Comparison of ENCODE assay signal across 8 mouse cellular contexts in genomic region chr8:84823653-84824052, GRCm38 (mm10). TPM values are rescaled to one million over a fixed set of nuclear protein-coding genes. Genes with fewer than 3 reads are reported as not detected.
DNase-seq lines count a peak whose midpoint lies in the region; ATAC-seq lines count a peak whose summit lies in the region.

No protein-coding gene starts in this region.

- no peak overlapping the region for H3K9ac ChIP-seq in forebrain, embryonic 14.5 days (ENCODE audit: low read length)
- no peak overlapping the region for H3K9ac ChIP-seq in intestine, embryonic 14.5 days (ENCODE audit: low read length)
- 0 out of 2 replicates have a peak overlapping the region, but pooled peaks have one; percentile 2 for H3K9ac ChIP-seq in neural tube, embryonic 14.5 days (replicated peaks; ENCODE audit: low read depth, low read length)

- peak; percentile 36 to 63 for DNase-seq in spleen, adult 18-20 months
- no peak for DNase-seq in spleen, adult 12 weeks (ENCODE audit: low spot score)
- DNase-seq in cerebellum, adult 11-12 months: peak; percentile 75
- DNase-seq in forebrain, embryonic 14.5 days (ENCODE audit: low spot score): peak; percentile 89
- peak; percentile 84 for DNase-seq in intestine, embryonic 14.5 days (ENCODE audit: low spot score)
- peak; percentile 50 to 52 for DNase-seq in lung, adult 18-20 months
- no peak for DNase-seq in c-Kit-positive CD71-positive TER-119-positive erythroid progenitor cells, embryonic 14.5 days (ENCODE audit: low spot score)

- no peak overlapping the region for H3K27ac ChIP-seq in forebrain, embryonic 14.5 days (ENCODE audit: low read depth, low read length)
- no peak overlapping the region for H3K27ac ChIP-seq in intestine, embryonic 14.5 days (ENCODE audit: low read depth)
- no peak overlapping the region for H3K27ac ChIP-seq in neural tube, embryonic 14.5 days (ENCODE audit: low read depth, low read length)

- H3K4me1 ChIP-seq in forebrain, embryonic 14.5 days (ENCODE audit: control insufficient read depth, insufficient read depth, low read length): 0 out of 2 replicates have a peak, but pooled peaks cover 3% of the 10 kb centered on the region
- peaks cover 15% of the 10 kb centered on the region for H3K4me1 ChIP-seq in intestine, embryonic 14.5 days (replicated peaks; ENCODE audit: control insufficient read depth, insufficient read depth, low read length)
- H3K4me1 ChIP-seq in neural tube, embryonic 14.5 days (ENCODE audit: control insufficient read depth, insufficient read depth, low read length): no peaks in the 10 kb centered on the region

- H3K9me3 ChIP-seq in forebrain, embryonic 14.5 days (replicated peaks; ENCODE audit: control insufficient read depth, low read length): no peaks in the 10 kb centered on the region
- no peaks in the 10 kb centered on the region for H3K9me3 ChIP-seq in intestine, embryonic 14.5 days (ENCODE audit: control insufficient read depth, low read length)
- H3K9me3 ChIP-seq in neural tube, embryonic 14.5 days (ENCODE audit: control insufficient read depth, low read length): no peaks in the 10 kb centered on the region

- H3K4me3 ChIP-seq in forebrain, embryonic 14.5 days (ENCODE audit: low read depth, low read length): no peak overlapping the region
- no peak overlapping the region for H3K4me3 ChIP-seq in intestine, embryonic 14.5 days (ENCODE audit: low read depth, low read length)
- H3K4me3 ChIP-seq in neural tube, embryonic 14.5 days (ENCODE audit: low read depth, low read length): peak overlapping the region; percentile 11

- peak overlapping the region; percentile 53 for H3K4me2 ChIP-seq in forebrain, embryonic 14.5 days (ENCODE audit: low read length)
- H3K4me2 ChIP-seq in intestine, embryonic 14.5 days (ENCODE audit: low read length): peak overlapping the region; percentile 39
- H3K4me2 ChIP-seq in neural tube, embryonic 14.5 days (ENCODE audit: low read depth, low read length): peak overlapping the region; percentile 47

- no peaks in the 10 kb centered on the region for H3K27me3 ChIP-seq in forebrain, embryonic 14.5 days (replicated peaks; ENCODE audit: control insufficient read depth, insufficient read depth, low read length)
- no peaks in the 10 kb centered on the region for H3K27me3 ChIP-seq in intestine, embryonic 14.5 days (replicated peaks; ENCODE audit: control insufficient read depth, insufficient read depth, low read length)
- no peaks in the 10 kb centered on the region for H3K27me3 ChIP-seq in neural tube, embryonic 14.5 days (ENCODE audit: control insufficient read depth, insufficient read depth, low read length)

- peak; percentile 88 for ATAC-seq in forebrain, embryonic 14.5 days
- peak; percentile 74 for ATAC-seq in intestine, embryonic 14.5 days (replicated peaks; ENCODE audit: low FRiP score, low TSS enrichment, low read depth)
- ATAC-seq in neural tube, embryonic 14.5 days (ENCODE audit: low read depth): peak; percentile 91

- under 1% methylated on average over 15 of the region's 18 CpGs for WGBS in forebrain, embryonic 14.5 days
- WGBS in intestine, embryonic 14.5 days: under 1% methylated on average over 17 of the region's 18 CpGs
- WGBS in neural tube, embryonic 14.5 days: 2% methylated on average over 18 of the region's 18 CpGs

- no peaks in the 10 kb centered on the region for H3K36me3 ChIP-seq in forebrain, embryonic 14.5 days (ENCODE audit: control insufficient read depth, insufficient read depth, low read length)
- H3K36me3 ChIP-seq in intestine, embryonic 14.5 days (ENCODE audit: control insufficient read depth, insufficient read depth, low read length): no peaks in the 10 kb centered on the region
- H3K36me3 ChIP-seq in neural tube, embryonic 14.5 days (ENCODE audit: control insufficient read depth, insufficient read depth, low read length): no peaks in the 10 kb centered on the region

RNA-seq across cellular contexts. Expression of gene Dand5, which starts 1.0 kb away (rescaled TPM):
- polyA plus RNA-seq in forebrain, embryonic 14.5 days (2014; fragmentation: Nextera tagmentation; extraction: Ambion mirVana): 8.6 and 9.4 TPM in 2 replicates
- polyA plus RNA-seq in intestine, embryonic 14.5 days (2014; fragmentation: Nextera tagmentation; extraction: Ambion mirVana): 5.2 and 5.4 TPM in 2 replicates
- polyA plus RNA-seq in neural tube, embryonic 14.5 days (2014; fragmentation: Nextera tagmentation; extraction: Ambion mirVana): 12.3 and 16.9 TPM in 2 replicates

RNA-seq across cellular contexts. Expression of gene Gadd45gip1, which starts 7.7 kb away (rescaled TPM):
- 35.2 and 41.3 TPM in 2 replicates for polyA plus RNA-seq in forebrain, embryonic 14.5 days (2014; fragmentation: Nextera tagmentation; extraction: Ambion mirVana)
- 57.8 and 60.8 TPM in 2 replicates for polyA plus RNA-seq in intestine, embryonic 14.5 days (2014; fragmentation: Nextera tagmentation; extraction: Ambion mirVana)
- 33.1 and 39.8 TPM in 2 replicates for polyA plus RNA-seq in neural tube, embryonic 14.5 days (2014; fragmentation: Nextera tagmentation; extraction: Ambion mirVana)

RNA-seq across cellular contexts. Expression of gene Rad23a, which starts 16.8 kb away (rescaled TPM):
- polyA plus RNA-seq in forebrain, embryonic 14.5 days (2014; fragmentation: Nextera tagmentation; extraction: Ambion mirVana): 87.3 and 88.1 TPM in 2 replicates
- polyA plus RNA-seq in intestine, embryonic 14.5 days (2014; fragmentation: Nextera tagmentation; extraction: Ambion mirVana): 126 and 129 TPM in 2 replicates
- 69.4 and 78.1 TPM in 2 replicates for polyA plus RNA-seq in neural tube, embryonic 14.5 days (2014; fragmentation: Nextera tagmentation; extraction: Ambion mirVana)

RNA-seq across cellular contexts. Expression of gene Calr, which starts 23.1 kb away (rescaled TPM):
- polyA plus RNA-seq in forebrain, embryonic 14.5 days (2014; fragmentation: Nextera tagmentation; extraction: Ambion mirVana): 514 and 606 TPM in 2 replicates
- 721 and 823 TPM in 2 replicates for polyA plus RNA-seq in intestine, embryonic 14.5 days (2014; fragmentation: Nextera tagmentation; extraction: Ambion mirVana)
- polyA plus RNA-seq in neural tube, embryonic 14.5 days (2014; fragmentation: Nextera tagmentation; extraction: Ambion mirVana): 615 and 623 TPM in 2 replicates

RNA-seq across cellular contexts. Expression of gene Nfix, which starts 23.5 kb away (rescaled TPM):
- polyA plus RNA-seq in forebrain, embryonic 14.5 days (2014; fragmentation: Nextera tagmentation; extraction: Ambion mirVana): 237 and 318 TPM in 2 replicates
- 12.8 and 14.4 TPM in 2 replicates for polyA plus RNA-seq in intestine, embryonic 14.5 days (2014; fragmentation: Nextera tagmentation; extraction: Ambion mirVana)
- polyA plus RNA-seq in neural tube, embryonic 14.5 days (2014; fragmentation: Nextera tagmentation; extraction: Ambion mirVana): 68.2 and 91.5 TPM in 2 replicates

Comparison
In these comparisons a context has a peak if more than half of its experiments do, and no peak if none do; other contexts are left out.
1. DNase-seq: peak in spleen, adult 18-20 months (2 of 2), cerebellum, adult 11-12 months (single experiment), forebrain, embryonic 14.5 days (single experiment), intestine, embryonic 14.5 days (single experiment) and lung, adult 18-20 months (2 of 2); none in spleen, adult 12 weeks (single experiment) and c-Kit-positive CD71-positive TER-119-positive erythroid progenitor cells, embryonic 14.5 days (single experiment).
2. Peak in every context shown above with its lines, with median percentiles within 50 percentile points of each other: ATAC-seq and H3K4me2 ChIP-seq.